Mouse (Mus musculus): ENCODE measurements around the gene Wasf2. TPM values are rescaled to one million over a fixed set of nuclear protein-coding genes. Genes with fewer than 3 reads are reported as not detected.

Wasf2 gene
- total RNA-seq, 2 experiments from 2014 or later = 77.8 to 88.8 TPM

DNA sequence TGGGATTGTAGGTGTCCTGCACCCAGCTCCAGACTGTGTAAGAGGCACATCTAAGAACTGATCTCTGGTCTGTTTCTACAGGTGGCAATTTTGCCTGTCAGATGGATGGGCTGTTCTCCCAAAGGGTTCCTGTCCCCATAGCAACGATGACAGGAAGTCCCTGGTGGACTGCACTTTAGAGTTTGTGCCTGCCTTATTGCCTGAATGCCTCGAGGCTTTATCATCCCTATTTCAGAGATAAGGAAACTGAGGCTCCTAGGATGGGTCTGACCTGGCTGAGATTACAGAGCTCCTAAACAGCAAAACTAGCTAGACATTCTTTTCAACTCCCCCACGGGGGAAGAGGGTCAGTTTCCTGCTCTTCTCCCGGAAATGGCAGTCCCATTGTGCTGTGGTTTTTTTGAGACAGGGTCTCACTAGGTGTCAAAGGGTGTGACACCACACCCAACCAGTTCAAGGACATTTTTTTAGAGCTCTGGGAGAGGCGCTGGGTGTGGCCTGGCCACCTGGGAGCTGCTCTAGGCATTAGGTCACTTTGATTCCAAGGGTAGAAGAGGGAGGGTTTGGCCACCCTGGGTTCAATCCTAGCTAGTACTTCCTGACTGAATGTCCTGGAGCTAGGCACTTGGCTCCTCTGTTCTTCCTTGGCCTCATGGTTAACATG lies 8.2 kb upstream of the Wasf2 start:
- DNase-seq = peak; percentile 37 to 60

DNA sequence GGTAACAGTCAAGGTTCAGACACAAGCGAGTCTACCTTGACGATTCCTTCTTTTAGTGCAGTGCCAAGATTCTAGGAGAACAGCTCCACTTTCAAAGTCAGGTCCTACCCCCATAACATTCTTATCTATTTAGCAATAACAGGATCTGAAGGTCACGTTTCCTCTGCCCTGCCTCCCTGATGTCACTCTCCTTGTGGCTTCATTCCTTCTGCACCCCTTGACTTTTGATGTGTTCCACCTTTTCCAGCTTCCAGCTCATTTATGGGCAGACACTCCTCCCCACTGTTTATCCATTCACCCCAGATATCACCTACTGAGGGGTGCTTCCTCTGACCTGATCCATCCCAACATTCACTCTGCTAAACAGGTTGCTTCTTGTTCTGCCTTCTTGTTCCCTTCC lies 3.2 kb upstream of the Wasf2 start:
- DNase-seq = no peak

DNA sequence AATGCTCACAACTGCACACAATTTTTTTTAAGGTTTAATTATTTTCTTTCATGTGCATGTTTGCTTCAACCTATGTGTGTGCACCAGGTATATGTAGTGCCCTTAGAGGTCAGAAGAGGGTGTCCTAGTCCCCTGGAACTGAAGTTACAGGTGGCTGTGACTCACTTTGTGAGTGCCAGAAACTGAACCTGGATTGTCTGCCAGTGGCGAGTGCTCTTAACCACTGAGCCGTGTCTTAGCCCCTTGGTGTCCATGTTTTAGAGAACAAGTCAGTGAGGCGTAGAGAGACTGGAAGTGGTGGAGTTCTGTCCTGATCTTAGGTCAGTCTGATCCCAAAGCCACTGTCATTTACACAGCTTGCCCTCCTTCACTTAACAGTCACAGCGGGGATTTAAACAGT lies 2.4 kb upstream of the Wasf2 start:
- no peak for DNase-seq

DNA sequence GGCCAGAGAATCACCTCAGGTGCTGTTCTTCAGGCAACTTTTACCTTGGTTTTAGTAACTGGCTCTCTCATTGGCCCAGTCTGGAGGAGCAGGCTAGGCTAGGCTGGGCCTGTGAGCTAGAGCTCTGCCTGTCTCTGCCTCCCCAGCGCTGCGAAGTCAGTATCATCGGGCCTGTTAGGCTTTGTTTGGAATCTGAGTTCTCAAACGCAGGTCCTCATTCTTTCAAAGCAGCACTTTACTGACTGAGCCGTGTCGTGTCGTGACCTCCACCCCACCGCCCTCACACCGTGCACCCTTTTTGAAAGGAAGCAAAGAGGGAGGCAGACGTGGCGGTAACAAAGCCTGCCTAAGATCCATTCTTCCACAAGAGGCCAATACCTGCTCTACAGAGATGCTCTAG lies 914 bp upstream of the Wasf2 start:
- peak in 1 of 2 experiments; percentile 33 for DNase-seq

DNA sequence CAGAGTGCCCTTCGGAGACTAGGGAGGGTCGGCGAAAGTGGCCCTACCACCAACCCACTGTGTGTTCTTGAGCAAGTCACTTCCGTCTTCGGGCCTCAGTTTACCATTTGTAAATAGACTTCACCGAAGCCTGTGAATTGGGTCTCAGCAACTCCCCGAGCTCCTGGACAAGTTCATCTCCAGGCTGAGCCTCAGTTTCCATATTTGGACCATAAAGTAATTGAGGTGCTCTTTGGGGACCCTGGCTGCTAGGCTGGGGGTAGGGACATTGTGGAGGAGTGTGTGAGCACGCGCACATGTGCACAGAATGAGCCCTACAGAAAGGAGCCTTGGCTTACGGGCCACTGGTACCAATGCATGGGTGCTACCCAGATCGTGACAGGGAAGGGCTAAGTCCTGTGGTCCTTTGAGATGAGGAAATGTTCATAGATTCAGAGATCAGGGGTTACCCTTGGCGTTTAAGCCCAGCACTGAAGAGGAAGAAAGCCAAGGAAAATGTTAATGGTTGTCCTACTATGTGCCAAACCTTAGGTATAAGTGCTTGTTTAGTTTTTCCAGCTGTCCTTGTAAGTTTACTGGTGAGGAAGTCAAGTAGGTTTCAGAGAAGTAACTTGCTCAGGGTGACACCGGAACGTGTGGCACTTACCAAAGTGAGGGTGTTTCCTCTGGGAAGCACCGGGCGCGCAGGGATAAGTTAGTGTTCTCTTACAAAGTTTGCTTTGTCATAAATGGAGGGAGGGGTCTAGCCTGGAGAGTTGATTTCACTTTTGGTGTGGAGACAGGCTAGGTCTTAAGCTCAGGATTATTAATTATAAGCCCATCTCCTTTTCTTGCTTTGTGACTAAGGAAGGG lies 811 bp downstream of the Wasf2 start:
- peak; percentile 48 to 64 for DNase-seq

DNA sequence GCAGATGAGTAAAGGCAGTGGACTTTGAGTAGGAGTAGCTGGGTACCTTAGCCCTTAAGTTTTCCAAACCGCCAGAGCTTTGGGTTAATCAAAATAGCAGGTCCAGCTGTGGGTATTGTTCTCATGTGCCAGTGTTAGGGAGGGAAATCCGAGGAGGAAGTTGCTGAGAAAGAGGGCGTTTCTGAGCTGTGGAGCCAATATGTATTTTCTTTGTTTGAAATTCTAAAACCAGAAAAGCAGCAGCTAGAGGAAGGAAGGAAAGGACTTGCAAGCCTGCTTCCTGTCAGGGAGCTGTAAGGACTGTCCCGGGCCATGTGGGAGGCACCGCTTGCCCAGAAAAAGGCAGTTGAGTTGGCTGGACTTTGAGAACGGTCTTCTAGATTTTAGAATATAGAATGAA lies 1.7 kb downstream of the Wasf2 start:
- peak; percentile 76 to 89 for DNase-seq

DNA sequence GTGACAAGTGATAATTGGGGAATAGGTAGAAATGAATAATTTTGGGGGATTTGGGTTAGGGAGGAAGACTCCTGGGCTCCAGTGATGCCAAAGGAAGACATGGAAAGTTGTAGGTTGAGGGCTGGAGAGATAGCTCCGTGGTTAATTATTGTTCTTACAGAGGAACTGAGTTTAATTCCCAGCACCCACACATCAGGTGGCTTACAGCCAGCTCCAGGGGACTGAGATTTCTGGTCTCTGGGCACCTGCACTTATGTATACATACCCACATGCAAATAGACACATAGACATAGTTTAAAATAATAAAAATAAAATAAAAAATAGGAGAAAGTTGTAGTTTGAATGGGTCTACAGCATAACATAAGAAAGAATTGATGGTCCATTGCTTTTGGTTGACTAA lies 6.6 kb downstream of the Wasf2 start:
- no peak for DNase-seq

DNA sequence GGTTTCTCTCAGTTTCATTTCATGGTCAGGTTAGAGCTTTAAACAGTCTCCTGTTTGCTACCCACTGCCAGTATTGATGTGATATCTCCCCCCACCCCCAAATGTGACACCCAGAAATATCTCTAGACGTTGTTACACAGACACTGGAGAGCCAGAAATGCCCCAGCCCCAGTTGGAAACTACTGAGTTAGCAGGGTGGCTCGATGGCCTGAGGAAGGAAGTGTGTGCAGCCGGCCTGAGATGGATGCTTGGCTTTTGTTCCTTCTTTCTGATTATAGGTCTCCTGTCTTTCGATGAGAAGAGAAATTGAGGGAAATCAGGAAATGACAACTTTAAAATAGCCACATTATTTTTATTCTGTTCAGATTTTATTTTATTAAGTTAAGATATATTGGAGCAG lies 8.7 kb downstream of the Wasf2 start:
- peak in 1 of 2 experiments; percentile 63 for DNase-seq

DNA sequence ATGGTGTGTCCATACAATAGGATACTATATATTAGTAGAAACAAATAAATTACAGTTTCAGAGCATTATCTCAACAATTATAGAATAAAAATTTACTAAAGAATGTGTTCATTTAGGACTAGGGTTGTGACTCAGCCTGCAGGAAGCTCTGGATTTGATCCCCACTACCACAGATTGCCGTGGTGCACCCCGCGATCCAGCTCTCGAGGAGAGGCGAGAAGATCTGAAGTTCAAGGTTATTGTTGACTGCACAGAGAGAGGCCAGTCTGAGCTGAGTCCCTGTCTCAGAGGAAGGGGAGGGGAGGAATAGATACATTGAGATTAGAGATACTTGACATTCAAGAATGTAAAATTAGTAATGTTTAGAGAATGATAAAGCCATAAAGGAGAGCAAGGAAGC lies 24.7 kb downstream of the Wasf2 start:
- no peak for DNase-seq

DNA sequence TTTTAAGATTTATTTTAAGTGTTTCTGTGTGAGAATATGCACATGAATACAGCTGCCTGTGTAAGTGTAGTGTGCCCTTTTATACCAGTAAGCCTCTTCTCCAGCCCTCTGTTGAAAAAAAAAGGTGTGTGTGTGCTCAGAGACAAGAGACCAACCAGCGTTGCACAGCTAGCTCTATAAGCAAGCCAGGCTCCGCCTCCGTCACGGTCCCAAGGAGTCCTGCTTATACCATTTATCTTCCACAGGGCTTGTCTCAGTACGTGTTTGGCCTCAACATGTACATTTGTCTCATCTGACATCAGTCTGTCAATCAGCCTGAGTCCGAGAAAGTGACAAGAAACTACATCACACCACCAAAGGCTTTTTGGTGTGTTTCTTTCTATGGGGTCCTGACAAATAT lies 25.4 kb downstream of the Wasf2 start:
- DNase-seq = no peak

DNA sequence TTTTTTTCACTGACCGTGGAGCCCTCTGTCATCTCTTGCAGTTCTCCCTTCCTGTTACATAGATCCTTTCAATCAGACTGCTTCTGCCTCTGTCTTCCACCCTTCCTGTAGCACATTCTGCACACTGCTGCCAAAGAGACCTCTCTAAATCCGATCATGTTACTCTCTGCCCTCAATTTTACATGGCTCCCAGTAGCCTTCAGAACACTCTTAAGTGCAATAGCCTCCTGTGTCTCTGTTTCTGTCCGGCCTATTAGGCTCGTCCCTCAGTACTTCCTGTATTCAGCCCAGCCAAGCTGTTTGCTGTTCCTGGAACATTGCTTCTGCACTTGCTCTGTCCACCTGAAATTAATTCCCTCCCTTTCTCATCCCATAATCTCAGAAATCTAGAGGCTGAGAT lies 26.1 kb downstream of the Wasf2 start:
- DNase-seq = no peak

DNA sequence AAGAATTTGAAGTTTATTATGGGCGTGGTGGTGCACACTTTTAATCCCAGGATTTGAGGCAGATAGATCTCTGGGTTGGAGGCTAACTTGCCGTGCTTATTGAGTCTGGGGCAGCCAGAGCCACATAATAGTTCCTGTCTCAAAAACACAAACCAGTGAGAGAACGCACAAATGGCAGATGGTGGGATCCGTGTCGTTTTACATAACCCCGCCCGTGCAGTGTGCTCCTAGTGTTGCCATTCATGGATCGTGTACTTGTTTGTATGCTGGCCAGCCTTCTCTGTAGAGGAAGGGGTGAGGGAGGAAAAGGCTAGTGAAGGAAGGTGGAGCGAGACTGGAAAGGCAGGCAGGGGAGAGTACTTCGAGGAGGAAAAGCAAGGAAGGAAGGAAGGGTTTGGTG lies 26.5 kb downstream of the Wasf2 start:
- DNase-seq = no peak

DNA sequence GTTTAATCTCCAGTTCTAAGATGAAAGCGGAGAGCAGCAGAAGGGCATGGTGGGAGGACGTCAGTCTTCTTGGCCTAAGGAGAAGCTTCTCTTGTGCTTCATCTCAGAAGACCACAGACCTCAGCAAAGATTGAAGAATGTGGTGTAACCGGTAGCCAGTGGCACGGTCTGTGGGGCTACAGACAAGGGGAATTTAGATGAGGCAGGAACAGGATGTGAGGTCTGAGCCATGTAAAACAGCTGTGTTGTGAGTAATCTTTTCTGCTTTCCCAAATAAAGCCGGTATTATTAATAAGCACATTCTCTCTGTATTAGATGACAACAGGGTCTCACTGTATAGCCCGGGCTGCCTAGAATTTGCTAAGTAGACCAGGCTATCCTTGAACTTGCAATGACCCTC lies 28.8 kb downstream of the Wasf2 start:
- peak; percentile 44 to 67 for DNase-seq

DNA sequence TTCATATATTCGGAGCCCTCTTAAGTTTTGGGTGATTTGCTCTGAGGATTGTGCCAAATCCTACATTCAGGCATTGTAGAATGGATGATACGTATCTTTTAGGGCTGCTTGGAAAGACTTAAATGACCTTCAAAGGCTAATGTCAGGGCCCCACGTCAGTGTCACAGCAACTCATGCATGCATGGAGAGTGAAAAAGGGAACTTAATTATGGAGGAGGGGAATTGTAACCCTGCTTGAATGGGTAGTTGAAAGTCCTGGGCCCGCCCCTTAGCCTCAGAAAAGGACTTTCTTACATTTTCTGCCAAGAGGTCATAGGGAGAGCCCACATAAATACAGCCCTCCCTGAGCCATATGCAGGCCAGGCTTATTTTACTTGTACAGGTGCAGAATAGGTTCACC lies 29.3 kb downstream of the Wasf2 start:
- peak in 1 of 2 experiments; percentile 45 for DNase-seq

DNA sequence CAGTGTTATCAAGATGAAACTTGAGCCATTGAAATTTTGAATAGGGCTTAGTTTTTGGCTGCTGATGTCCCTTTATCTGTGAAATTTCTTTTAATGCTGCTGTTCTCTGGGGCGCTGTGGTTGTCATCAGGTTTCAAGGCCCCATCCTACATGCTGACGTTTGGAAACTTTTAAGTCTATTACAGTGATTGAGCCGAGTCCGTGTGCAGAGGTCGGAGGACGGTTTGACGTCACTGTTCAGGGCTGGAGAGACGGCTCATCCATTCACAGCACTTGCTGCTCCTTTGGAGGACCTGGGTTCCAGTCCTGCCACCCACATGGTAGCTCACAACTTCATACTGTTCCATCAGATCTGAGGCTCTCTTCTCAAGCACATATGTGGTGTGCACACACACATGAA lies 29.9 kb downstream of the Wasf2 start:
- DNase-seq = no peak

DNA sequence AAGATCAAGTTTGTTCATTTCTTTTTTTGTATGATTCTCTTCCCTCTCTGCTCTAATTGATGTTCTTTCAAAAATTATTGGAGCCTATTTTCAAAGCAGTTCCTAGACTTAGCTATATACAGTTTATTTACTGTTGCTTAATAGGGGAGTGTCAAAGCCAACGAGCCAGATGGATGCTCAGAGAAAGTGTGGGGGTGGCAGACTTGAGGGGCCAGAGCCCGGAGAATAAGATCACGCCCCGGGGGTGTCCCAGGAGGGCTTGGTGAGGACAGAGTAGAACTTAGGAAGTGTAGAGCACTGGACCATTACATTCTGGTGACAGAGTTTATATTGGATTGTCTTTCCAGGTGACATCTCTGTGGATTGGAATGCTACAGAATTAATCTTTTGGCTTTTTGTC lies 30.5 kb downstream of the Wasf2 start:
- no peak for DNase-seq

DNA sequence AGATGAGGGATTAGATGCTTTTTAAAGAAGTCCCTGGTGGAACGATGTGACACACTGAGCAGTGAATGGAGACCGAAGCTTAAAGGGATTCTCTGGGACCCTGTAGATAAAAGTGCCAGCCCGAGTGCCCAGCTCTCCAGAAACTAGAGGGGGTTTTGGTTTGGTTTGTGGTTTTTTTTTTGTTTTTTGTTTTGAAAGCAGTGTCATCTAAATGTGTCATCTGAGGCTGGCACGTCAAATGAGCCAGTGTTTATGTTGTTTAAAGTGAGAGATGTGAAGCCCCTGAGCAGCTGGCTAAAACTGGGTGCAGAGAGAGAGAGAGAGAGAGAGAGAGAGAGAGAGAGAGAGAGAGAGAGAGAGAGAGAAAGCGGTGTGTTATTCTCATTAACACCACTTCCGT lies 31.9 kb downstream of the Wasf2 start:
- DNase-seq = no peak

DNA sequence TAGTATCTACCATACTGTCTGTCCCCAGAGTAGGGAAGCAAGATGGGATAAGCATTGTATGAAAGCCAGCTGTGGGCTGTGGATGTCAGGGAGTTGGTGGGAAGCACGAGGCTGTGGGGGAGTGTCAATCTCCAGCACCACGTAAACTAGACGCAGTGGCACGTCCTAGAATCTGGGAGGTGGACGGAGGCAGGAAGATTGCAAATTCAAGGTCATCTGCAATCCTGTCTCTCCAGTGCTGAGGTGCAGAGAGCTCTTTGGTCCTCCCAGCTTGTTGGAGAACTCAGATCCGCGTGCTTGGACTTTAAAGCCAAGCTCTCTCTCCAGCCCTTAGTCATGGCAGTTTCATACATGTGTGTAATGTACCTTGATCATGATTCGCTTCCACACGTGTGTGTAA lies 36.5 kb downstream of the Wasf2 start:
- DNase-seq = no peak

DNA sequence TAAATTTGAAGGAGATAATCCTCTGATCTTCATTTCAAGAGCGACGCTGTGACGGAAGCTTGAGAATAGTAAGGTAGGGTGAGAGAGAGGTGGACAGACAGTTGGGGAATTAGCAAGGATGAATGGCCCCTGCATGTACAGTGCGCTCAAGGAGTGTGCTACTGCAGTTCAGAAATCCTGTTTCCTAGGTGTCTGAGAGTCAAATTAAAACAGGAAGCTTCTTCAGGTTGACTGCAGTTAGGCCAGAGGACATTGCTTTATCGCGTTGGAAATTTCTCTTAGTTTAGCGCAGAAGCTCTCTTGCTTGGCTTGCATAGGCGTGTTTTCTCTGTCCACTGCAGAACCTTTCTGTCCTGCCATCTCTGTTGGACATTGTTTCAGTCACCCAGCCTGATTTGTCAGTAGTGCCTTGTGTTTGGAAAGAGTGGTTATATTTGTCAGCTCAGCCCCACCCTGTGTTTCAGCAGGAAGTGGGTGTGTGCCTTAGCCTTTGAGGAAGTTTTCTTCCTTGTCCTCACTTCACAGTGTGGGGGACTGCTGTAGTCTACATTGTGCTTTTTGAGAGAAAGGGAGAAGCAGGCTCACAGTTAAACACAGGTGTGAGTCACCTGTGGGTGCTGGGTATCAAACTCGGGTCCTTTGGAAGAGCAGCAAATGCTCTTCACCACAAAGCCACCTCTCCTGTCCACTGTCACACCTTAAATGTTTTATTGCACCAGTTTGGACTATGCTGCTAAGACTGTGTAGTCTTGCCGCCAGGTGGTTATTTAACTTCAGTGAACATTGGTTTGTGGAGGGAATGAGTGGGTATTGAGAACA lies 39.1 kb downstream of the Wasf2 start:
- peak; percentile 79 to 89 for DNase-seq

DNA sequence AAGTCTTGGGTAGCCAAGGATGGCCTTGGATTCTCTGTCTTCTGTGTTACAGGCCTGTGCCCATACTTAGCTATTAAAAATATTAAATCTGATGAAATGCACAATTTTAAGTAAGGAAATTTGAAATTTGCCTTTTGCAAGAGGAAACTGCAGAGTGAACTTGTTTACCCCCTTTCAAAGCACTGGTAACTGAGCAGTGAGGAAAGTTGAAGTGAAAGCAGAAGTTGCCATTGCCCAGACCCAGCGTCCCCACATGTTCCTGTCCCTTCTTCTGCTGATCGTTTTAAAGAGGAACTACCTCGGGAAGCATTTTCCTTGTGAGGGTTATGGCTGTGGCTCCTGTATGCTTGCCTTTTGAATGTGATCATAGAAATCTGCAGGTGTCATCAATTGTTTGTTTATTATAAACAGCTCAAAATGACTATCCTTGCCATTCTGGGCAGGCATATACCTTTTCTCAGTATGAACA lies 39.8 kb downstream of the Wasf2 start:
- DNase-seq = peak; percentile 42 to 75

DNA sequence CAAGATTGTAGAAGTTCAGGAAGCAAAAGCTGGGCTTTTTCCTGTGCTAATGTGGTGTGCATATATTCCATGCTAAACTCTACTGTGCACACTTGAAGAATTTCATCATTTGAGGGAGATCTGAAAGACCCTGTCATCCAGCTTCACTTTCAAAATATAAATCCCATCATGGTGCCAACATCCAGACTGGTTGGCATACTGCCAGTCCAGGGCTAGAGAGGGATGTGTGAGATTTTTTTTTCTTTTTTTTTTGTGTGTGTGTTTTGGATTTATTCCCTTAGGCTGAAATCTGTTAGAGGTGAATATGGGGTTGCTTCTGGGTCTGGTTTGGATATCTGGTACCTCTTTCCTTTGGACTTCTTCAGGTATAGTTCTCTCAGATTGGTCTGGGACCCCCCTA lies 40.3 kb downstream of the Wasf2 start:
- peak in 1 of 2 experiments; percentile 42 for DNase-seq

DNA sequence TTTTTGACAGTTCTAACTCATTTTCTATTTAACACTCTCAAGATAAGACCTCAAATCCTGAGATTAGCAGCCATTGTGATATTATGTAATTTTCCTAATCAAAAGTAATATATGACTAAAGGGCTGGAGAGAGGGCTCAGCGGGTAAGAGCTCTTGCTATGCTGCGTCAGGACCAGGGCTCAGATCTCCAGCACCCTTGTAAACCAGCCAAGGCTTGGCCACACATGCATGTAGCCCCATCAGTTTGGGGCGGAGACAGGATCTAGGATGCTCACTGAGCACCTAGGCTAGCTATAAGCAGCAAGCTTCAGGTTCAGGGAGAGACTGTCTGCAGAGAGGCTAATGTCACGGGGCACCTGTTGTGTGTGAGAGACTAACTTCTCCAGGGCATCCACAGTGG lies 42.1 kb downstream of the Wasf2 start:
- no peak for DNase-seq

DNA sequence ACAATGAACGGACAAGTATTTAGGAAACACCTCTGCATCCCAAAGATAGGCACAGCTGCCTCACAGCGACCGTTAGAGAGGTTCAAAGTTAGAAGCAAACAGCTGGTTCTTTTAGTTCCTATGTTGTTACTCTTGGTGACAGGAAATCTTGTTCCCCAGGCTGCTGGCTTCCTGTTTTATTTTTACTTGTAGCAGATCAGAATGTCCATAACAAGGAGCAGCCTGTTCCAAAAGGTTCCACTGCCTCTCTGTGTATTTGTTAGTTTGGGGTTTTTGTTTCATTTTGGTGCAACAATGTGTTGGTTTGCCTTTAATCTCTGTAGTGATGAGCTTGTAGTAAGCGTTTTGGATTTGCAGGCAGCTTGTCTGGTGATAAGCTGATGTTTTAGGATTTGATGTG lies 44.1 kb downstream of the Wasf2 start:
- peak; percentile 72 to 90 for DNase-seq

Measured in heart, adult 18-20 months (tissue).